Mouse (Mus musculus) erythroblast, adult 5-6 weeks (primary cell): Measurements from ENCODE around the gene Nudc. TPM values are rescaled to one million over a fixed set of nuclear protein-coding genes. Genes with fewer than 3 reads are reported as not detected.

Source experiments
- ATAC-seq: replicated peaks from 2 replicates; pipeline ENCODE4 v1.8.0; 2016; ENCODE audit warnings: moderate number of reproducible peaks, mild to moderate bottlenecking, moderate TSS enrichment, inconsistent platforms; ENCODE audit not compliant: poor library complexity, low FRiP score, severe bottlenecking
- total RNA-seq, 2 experiments: library from RNA; stranded (forward) in 1 of 2; stranded (reverse) in 1 of 2; fragments of 150-400 nt in 1 of 2; fragments of 200-764, 138-1000 nt in 1 of 2; gene quantifications; 2 replicates each; pipeline versions ENCODE4 v1.2.3 to v1.2.4; 2015 to 2017; ENCODE audit warnings: low replicate concordance in 2 of 2

Nudc gene
- total RNA-seq (2015; ENCODE audit: low replicate concordance) (31.5 and 51.8 TPM in 2 replicates), total RNA-seq (2017; ENCODE audit: low replicate concordance) (35.4 and 80.4 TPM in 2 replicates)

DNA sequence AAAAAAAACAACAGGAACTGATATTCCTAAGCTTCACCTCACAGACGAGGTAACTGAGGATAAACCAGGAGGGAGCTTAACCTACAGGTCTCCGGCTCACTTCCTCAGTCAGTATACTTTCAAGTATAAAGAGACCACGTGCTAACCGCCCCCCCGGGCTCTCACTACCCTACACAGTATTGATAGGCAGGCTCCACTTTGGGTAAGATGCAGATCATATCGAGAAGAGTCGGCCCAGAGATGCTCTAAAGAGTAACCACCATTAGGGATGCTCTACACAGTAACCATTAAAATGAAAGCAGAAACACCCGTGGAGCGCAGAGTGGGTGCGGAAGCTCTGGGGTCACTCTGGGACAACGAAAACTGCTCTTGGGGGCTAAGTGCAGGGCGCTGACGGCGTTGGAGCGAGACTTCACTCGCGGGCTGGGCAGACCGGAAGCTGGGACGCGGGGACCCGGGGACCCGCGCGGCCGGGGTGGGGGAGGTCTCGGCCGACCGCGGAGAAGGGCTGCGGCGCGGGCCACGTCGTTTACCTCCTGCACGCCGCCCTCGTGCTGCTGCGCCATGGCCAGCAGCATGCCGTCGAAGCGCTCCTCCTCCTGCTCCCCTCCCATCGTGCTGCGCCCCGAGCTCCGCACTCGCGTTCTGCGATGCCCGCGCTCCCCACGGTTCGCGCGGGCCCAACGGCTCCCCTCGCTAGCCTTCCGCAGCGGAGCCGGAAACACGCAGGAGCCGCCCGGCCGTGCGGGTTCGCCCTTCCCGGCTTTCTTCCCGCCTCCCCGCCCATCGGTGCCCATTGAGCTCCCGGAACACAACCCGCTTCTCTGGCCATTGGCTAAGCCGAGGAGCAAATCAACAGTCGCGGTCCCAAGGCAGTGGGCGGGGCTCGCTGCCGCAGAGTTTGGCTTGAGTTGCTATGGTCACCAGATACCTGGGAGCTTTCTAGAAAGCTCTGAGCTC, at the start of gene Nudc:
Gene Nudc, minus strand, starts transcription at position 725 of the 960 bp plus-strand sequence.
- ATAC-seq: peak; percentile 99

- ATAC-seq: no peak
Observed at GRCm38 (mm10) chr4:133595538-133595937, 49.7 kb upstream of the Nudc start.

- ATAC-seq: peak; percentile 81
Observed at GRCm38 (mm10) chr4:133592570-133592969, 46.8 kb upstream of the Nudc start.

GRCm38 (mm10) chr4:133584059-133584951, 38.5 kb upstream of the Nudc start, which contains the start of gene Gpn2:
TSS of gene Gpn2 (plus strand) at chr4:133584362.
- peak; percentile 91 for ATAC-seq

DNA sequence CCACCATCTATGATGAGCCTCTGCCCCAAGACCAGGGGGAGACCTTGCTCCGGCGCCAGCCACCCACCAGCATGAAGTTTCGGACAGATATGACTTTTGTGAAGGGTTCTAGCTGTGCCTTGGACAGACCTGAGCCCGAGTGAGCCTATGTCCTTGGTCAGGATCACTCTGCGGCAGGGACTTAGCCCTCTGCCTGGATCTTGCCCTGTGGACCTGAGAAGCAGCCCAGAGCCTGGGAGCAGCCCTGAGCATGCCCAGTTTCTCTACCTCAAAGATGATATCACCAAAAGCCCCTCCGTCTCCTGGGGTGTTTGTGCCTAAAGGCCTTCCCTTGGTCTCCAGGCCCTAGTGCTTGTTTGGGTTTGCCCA, 37.9 kb upstream of the Nudc start:
- no peak; the same call in 1 of the 2 replicates for ATAC-seq

DNA sequence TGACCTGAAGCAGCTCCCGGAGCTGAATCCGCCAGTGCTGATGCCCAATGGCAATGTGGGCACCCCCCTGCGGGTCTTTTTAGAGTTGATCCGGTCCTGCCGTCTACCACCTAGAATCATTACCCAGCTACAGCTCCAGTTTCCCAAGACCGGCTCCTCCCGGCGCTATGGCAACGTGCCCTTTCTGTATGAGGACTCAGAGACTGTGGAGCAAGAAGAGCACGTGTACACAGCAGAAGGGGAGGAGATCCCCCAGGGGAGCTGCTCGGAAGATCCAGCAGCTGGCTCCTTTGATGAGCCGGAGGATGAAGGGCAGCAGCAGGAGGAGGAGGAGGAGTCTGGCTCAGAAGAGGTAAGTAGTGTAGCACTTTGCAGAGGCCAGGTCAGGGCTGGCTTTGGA, 32.2 kb upstream of the Nudc start:
- ATAC-seq: no peak

- ATAC-seq: no peak
Observed at GRCm38 (mm10) chr4:133574843-133575202, 29.0 kb upstream of the Nudc start.

DNA sequence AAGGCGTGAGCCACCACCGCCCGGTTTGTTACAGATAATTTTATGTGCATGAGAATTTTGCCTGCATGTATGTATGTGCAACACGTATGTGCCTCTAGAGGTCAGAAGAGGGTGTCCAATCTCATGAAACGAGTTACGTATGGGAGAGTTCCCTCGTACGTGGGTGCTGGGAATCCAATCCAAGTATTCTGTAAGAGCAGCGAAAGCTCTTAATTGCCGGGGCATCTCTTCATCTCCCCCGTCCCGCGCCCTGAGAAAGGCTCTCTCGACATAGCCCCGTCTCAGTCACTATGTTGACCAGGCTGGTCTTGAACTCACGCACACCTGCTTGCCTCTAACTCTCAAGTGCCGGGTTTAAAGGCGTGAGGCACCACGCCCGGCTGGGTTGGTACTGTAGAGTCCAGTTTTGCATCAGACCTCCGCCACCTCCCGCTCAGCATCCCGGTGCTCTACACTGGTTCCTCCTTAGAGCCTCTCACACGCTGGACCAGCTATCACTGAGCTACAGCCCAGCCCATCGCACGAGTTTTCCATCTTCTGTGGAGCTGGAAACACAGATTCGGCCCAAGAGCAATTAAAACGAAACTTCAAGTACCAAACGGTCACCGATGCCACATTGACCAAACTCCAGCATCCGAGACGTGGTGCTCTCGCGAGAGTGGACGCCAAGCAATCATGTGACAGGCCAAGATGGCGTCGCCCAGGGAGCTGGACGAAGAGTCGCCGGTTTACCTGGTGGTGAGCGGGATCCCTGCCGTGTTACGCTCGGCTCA, 28.5 kb upstream of the Nudc start, which contains the start of gene Gpatch3:
Gene Gpatch3, plus strand, starts transcription at position 676 of the 773 bp plus-strand sequence.
- peak; percentile 99 for ATAC-seq

- no peak for ATAC-seq
Observed at GRCm38 (mm10) chr4:133570066-133570466, 24.3 kb upstream of the Nudc start.

DNA sequence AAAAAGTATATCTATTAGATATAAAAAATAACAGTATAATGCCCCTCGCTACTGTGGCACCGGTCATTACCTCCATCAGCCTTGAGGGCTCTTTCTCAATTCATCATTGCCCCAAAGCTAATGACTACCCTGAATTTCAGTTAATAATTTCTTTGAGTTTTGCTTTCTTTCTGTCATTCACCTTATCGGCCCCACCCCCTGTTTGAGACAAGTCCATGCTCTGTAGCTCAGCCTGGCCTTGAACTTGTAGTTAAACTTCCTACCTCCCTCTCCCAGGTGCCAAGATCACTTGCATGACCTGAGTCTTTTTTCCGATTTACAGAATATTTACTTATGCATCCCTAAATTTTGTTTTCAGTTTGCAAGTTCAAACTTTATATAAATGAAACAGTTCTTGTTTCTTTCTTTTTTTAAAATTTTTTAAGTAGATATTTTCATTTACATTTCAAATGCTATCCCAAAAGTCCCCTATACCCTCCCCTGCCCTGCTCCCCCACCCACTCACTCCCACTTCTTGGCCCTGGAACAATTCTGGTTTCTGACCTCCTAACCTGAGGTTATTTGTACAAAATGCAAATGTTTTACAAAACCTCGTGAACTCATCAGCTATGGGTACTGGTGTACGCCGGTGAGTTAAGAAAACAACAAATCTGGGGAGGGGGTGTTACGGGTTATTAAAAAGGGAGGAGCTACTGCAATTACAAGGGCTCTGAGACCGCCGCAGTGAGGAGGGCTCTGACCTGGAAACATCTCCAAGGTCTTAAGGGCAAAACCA, 23.7 kb upstream of the Nudc start:
- no peak for ATAC-seq

DNA sequence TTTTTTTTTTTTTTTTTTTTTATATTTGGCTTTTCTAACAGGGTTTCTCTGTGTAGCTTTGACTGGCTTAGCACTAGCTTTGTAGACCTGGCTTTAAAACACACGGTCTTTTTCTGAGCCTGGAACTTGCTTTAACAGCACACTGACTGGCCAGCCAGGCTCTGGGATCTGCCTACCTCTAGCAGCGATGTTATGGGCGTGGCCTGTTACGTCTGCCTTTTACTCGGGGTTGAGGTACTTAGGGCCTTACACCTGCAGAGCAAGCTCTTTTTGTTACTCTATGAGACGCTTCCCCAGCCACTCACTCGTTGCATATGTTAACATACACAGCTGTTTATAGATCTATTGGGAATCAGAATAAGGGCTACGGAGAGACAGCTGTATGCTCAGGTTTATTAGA, 21.5 kb upstream of the Nudc start:
- ATAC-seq: no peak

DNA sequence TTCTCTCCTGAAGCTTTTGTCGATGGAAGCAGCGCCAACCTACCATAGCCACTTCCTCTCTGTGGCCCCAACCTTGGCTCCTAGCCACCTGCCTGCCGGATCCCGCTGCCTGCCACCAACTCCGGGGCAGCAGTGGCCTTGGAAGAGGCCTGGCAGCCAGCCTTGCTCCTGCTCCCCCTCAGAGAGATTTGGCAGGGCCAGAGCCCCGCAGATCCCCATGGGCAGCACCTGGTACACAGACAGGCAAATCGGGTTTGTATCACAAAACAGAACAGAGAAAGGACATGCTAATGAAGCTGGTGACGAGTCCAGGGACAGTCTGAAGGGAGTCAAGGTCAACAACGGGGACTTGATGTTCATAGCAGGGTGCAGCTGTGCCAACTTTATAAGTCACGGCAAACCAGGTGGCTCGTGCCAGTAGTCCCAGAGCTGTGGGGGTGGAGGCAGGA, 17.4 kb upstream of the Nudc start:
- no peak for ATAC-seq

- ATAC-seq: no peak
Observed at GRCm38 (mm10) chr4:133561622-133562021, 15.8 kb upstream of the Nudc start.

GRCm38 (mm10) chr4:133559846-133560245, 14.1 kb upstream of the Nudc start:
- no peak for ATAC-seq

- no peak for ATAC-seq
Observed at GRCm38 (mm10) chr4:133557041-133557717, 11.4 kb upstream of the Nudc start.

GRCm38 (mm10) chr4:133553448-133554330, 7.9 kb upstream of the Nudc start:
- no peak for ATAC-seq

- no peak for ATAC-seq
Observed at GRCm38 (mm10) chr4:133552768-133553447, 7.1 kb upstream of the Nudc start, which contains the start of gene Nr0b2. TSS of gene Nr0b2 (plus strand) at chr4:133553376.
